Mouse (Mus musculus) ovary, postnatal 14 days (tissue): ENCODE results near the gene Cnn2.
A peak's percentile ranks its signal among the peaks of the same experiment; 100 is the strongest.

Experiments
- DNase-seq: peaks from one replicate; pipeline ENCODE4 v3.0.0; 2022; ENCODE audit warnings: low spot score

Cnn2 gene

GRCm38 (mm10) chr10:80019471-80020131, 31.2 kb downstream of the Cnn2 start:
- DNase-seq: no peak

DNA sequence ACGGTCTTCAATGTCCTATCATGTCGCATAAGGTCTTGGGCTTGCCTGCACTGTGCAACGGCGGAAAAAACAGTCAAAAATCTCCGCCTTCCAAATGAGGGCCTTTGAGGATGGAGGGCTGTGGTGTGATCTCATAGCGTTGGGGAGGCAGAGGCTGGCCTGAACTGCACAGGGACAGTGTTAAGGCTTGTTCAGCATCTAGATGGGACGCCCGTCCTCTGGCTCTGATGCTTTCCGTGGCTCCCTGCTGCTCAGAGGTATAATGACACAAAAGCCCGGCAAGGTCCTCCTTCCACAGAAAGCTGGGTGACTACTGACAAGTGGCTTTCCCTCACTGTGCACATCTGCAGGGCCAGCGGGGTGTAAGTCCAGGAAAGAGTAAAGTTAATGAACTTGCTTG, 31.8 kb downstream of the Cnn2 start:
- DNase-seq: no peak

DNA sequence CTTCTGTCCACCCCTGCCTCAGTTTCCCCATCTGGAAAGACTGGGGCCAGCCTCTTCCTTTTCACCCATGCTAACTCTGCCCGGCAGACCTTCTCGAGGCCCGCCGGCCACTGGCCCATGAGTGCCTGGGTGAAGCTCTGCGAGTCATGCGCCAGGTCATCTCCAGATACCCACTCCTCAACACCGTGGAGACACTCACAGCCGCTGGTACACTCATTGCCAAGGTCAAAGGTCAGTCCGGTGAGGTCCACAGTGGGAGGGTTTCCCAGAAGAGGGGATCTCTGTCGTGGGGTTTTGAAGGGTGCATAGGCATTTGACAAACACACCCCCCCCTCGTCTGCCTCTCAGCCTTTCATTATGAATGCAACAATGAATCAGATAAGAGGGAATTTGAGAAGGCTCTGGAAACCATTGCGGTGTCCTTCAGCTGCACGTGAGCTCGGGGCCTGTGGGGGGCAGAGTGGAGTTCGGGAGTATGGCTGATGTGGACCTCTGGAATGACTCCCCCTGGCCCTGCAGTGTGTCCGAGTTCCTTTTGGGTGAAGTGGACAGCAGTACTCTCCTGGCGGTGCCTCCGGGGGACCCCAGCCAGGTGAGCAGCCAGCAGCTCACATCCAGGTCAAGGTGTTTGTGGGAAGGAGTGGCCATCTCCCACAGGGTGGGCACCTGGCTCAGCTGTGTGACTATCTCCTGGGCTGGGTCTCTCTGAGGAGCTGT, 32.4 kb downstream of the Cnn2 start:
- no peak for DNase-seq

DNA sequence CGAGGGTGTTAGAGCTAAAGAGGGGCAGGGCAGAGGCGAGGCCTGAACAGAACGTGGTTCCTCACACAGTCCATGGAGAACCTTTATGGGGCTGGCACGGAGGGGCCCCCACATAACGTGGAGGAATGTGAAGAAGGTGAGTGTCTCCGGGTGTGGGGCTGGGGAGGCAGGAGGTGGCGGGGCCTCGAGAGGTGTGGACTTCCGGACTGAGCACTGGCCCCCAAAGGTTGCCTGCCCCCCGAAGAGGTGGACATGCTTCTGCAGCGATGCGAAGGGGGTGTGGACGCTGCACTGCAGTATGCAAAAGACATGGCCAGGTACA, 32.9 kb downstream of the Cnn2 start:
- no peak for DNase-seq

GRCm38 (mm10) chr10:80022164-80022563, 33.8 kb downstream of the Cnn2 start:
- DNase-seq: no peak

DNA sequence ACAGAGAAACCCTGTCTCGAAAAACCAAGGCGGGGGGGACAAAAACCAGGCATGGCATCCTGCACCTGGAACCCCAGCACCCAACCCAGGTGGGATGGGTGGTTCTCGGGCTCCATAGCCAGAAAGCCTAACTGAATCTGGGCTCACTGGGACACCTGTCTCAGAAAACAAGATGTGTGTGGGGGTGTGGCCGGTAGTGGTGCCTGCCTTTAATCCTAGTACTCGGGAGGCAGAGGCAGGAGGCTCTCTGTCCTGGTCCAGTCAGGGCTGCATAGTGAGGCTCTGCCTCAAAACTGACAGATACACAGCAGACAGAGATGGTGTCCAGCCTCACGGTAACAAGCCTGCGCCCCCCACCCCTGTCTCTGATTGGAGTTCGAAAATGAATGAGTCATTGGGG, 34.4 kb downstream of the Cnn2 start:
- DNase-seq: no peak

DNA sequence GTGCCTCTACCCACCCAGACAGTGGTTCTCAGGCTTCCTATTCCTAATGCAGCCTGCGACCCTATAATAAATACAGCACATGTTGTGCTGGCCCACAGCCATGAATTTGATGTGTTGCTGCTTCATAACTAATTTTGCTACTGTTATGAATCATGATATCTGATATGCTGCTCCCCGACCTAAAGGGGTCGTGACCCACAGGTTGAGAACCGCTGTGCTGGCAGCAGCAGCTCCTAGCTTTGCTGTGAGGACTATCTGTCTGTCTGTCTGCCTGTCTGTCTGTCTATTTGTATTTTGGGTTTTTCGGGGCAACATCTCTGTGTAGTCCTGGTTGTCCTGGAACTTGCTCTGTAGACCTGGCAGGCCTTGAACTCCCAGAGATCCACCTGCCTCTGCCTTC, 35.4 kb downstream of the Cnn2 start:
- DNase-seq: no peak

- DNase-seq: no peak
These were observed 36.1 kb downstream of the Cnn2 start for GRCm38 (mm10) chr10:80024229-80025043.

- no peak for DNase-seq
These were observed 36.6 kb downstream of the Cnn2 start for GRCm38 (mm10) chr10:80025044-80025347.

GRCm38 (mm10) chr10:80025463-80025862, 37.1 kb downstream of the Cnn2 start:
- no peak for DNase-seq

DNA sequence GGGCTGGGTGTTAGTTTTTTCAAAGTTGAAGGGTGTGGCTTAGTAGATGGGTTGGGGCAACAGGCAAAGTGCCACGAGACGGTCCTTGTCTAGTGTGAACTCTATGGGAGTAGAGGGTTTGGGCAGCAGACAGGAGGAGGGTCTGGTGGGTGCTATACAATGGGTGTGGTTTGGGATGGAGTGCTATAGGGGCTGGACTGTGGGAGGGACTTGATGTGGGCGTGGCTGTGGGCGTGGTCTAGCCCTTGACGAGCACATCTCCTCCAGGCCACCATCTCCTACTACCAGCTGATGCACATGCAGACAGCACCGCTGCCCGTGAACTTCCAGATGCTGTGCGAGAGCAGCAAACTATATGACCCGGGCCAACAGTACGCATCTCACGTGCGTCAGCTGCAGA, 37.5 kb downstream of the Cnn2 start:
- DNase-seq: no peak

GRCm38 (mm10) chr10:80027681-80028520, 39.5 kb downstream of the Cnn2 start:
- no peak for DNase-seq

DNA sequence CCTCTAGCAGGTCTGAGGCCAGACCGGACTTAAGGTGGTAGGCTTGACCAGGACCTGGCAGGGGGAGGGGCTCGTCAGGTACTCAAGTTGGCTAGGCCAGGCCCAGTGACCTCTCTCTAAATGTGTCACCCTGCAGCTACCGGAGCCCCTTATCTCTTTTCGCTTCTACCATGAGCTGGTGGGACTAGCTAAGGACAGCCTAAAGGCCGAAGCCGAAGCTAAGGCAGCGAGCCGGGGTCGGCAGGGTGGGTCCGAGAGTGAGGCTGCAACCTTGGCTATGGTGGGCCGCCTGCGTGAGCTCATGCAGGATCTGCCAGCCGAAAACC, 40.1 kb downstream of the Cnn2 start:
- no peak for DNase-seq

DNA sequence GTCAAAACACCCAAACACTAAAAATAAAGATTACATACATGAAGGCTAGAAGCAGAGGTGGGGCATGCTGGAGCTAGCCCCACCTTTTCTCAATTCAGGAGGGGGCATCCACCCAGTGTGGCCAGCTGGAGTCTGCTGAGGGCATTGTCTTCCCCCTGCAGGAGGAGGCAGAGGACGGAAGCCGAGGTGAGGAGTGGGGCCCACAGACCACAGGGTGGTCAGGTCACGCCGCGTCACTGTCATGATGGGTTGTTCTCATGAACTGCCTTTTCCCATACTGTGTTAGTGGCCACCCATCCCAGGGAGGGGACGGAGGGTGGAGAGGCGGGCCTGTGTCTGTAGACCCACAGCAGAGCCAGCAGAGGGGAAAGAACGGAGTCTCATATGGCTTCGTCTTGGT, 41.8 kb downstream of the Cnn2 start:
- no peak for DNase-seq

- no peak for DNase-seq
These were observed 42.4 kb downstream of the Cnn2 start for GRCm38 (mm10) chr10:80030736-80031135.

DNA sequence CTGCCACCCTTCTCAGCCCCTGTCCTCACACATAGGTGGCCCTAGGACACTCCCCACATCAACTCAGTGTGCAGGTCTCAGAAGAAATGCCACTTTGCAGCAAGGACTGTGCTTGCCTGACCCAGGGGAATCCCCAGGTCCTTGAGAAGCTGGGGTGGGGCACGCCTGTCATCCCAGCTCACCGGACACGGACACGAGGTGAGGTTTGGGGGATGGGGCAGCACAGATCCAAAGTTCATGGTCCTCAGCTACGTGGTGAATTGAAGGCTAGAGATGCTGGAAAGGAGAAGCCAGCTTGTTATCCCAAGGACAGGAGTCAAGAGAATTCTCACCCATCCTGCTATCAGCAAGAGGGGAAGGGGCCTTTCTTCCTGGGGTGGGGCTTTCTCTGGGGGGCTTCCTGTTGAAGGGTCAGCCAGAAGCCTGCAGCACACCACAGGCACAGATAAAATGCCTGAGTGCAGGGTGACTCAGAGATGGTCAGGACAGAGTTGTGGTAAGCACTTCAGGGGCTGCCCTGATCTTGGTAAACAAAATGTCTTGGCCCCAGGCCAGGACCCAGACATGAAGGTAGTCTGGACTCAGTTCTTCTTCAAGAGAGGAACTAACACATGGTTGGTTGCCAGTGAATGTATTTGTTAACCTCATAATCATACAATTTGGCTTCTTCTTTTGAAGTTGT, 44.6 kb downstream of the Cnn2 start:
- DNase-seq: no peak

- no peak for DNase-seq
These were observed 45.4 kb downstream of the Cnn2 start for GRCm38 (mm10) chr10:80033511-80034391.

DNA sequence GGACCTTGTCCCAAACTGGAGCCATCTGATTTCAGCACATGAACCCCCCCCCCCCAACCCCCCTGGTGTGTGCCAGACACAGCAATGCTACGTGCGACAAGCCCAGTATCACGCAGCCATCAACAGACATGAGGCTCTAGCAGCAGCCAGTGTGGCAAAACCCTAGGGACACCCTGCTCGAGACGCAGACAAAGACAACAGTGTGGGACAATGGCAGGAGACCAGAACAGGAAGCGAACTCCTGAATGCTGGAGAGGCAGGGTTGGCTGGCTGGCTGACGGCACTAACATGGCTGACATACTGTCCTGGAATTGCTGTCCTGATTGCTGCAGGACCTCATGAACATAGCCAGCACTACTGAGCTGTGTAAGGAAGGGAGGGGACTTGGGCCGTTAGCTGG, 46.8 kb downstream of the Cnn2 start:
- no peak for DNase-seq

DNA sequence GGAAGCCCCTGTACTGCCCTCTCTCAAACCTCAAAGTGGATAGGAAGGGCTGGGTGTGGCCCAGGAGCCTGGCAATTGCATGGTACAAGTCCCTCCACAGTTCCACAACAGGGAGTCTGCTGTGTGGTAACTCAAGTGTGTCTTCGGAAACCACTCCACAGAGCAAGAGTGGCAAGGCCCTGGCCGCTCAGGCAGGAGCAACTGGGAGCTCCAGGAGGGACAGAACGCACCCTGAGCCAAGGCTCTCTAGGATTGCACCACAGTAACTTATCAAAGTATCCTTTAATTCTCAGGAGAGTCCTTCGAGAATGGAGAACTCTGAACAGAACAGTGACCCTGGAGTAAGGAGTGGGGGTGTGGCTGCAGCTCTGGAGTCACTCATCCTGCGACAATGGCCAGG, 47.3 kb downstream of the Cnn2 start:
- DNase-seq: no peak

- DNase-seq: no peak
These were observed 48.4 kb downstream of the Cnn2 start for GRCm38 (mm10) chr10:80036832-80037231.

DNA sequence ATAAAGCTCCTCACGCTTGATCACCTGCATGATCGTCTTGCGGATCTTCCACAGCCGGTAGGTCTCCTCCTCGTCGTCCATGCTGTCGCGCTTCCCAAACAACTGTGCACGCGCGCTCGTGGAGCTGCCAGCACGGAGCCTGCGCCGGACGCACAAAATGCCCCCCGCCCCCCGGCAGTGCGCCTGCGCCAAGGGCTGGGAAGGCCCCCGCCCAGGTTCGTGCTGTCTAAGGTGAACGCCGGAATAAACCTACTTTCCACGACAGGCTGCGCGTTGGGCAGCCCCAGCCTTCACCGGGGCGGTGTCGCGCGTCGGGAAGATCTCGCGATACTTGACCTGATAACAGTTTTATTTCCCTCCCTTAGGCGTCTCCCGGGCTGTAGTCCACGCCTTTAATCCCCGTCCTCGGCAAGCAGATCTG, 51.2 kb downstream of the Cnn2 start, which contains the start of gene Polr2e:
Gene Polr2e (minus strand): TSS at position 237 of the 421 bp plus-strand sequence.
- peak; percentile 97 for DNase-seq
